Mouse (Mus musculus): ENCODE data around the gene Gm45062. TPM values are rescaled to one million over a fixed set of nuclear protein-coding genes. Genes with fewer than 3 reads are reported as not detected.
A peak's percentile ranks its signal among the peaks of the same experiment; 100 is the strongest.
"Not testable (repeated sequence)": the region's sequence is repeated elsewhere in the genome, so short reads cannot be mapped to it uniquely, and the experiment has no call there.

Gm45062 gene
- polyA plus RNA-seq, 1 experiment from 2014 or later, result 20.5 TPM

GRCm38 (mm10) chr6:8283255-8283654 lies 24.0 kb downstream of the Gm45062 start:
- H3K4me3 ChIP-seq, result no peak overlapping the region
- no peaks in the 10 kb centered on the region for H3K27me3 ChIP-seq
- no peaks in the 10 kb centered on the region for H3K9me3 ChIP-seq
- WGBS, result 93% methylated on average over 4 of the region's 4 CpGs
- no peak for ATAC-seq (ENCODE audit: low FRiP score, low read depth)
- H3K36me3 ChIP-seq, result no peaks in the 10 kb centered on the region
- no peak overlapping the region for H3K4me2 ChIP-seq (replicated peaks)
- H3K9ac ChIP-seq (replicated peaks), result no peak overlapping the region
- no peaks in the 10 kb centered on the region for H3K4me1 ChIP-seq
- H3K27ac ChIP-seq (replicated peaks), result no peak overlapping the region

- Histone ChIP-seq H3K27ac (replicated peaks) (no peak overlapping the region), H3K4me1 (no peaks in the 10 kb centered on the region), H3K27me3 (no peaks in the 10 kb centered on the region), H3K9me3 (no peaks in the 10 kb centered on the region), H3K4me2 (replicated peaks) (no peak overlapping the region), H3K9ac (replicated peaks) (no peak overlapping the region), H3K4me3 (no peak overlapping the region), H3K36me3 (no peaks in the 10 kb centered on the region)
- ATAC-seq (ENCODE audit: low FRiP score, low read depth), result no peak
- WGBS, result 92% methylated on average over 3 of the region's 3 CpGs
Measured at GRCm38 (mm10) chr6:8285401-8285960, 26.2 kb downstream of the Gm45062 start.

- Histone ChIP-seq H3K27me3 (no peaks in the 10 kb centered on the region), H3K36me3 (no peaks in the 10 kb centered on the region), H3K4me3 (no peak overlapping the region), H3K9me3 (no peaks in the 10 kb centered on the region), H3K27ac (replicated peaks) (no peak overlapping the region), H3K4me1 (no peaks in the 10 kb centered on the region), H3K4me2 (replicated peaks) (no peak overlapping the region), H3K9ac (replicated peaks) (no peak overlapping the region)
- 100% methylated on average over 3 of the region's 3 CpGs for WGBS
- no peak for ATAC-seq (ENCODE audit: low FRiP score, low read depth)
Measured at GRCm38 (mm10) chr6:8286146-8286545, 26.9 kb downstream of the Gm45062 start.

- Histone ChIP-seq H3K27ac (replicated peaks) (no peak overlapping the region), H3K4me3 (no peak overlapping the region), H3K4me1 (peaks cover 1% of the 10 kb centered on the region; the same call in 1 of the 2 replicates), H3K36me3 (no peaks in the 10 kb centered on the region), H3K9ac (replicated peaks) (no peak overlapping the region), H3K9me3 (no peaks in the 10 kb centered on the region), H3K27me3 (no peaks in the 10 kb centered on the region), H3K4me2 (replicated peaks) (no peak overlapping the region)
- no peak for ATAC-seq (ENCODE audit: low FRiP score, low read depth)
- 86% methylated on average over 4 of the region's 4 CpGs for WGBS
Measured at GRCm38 (mm10) chr6:8288755-8289580, 29.7 kb downstream of the Gm45062 start.

- Histone ChIP-seq H3K9me3 (no peaks in the 10 kb centered on the region), H3K36me3 (no peaks in the 10 kb centered on the region), H3K4me2 (replicated peaks) (no peak overlapping the region), H3K27me3 (no peaks in the 10 kb centered on the region), H3K4me3 (no peak overlapping the region), H3K27ac (replicated peaks) (no peak overlapping the region), H3K4me1 (peaks cover 6% of the 10 kb centered on the region; the same call in 1 of the 2 replicates), H3K9ac (replicated peaks) (no peak overlapping the region)
- WGBS, result 64% methylated on average over 4 of the region's 4 CpGs
- ATAC-seq (ENCODE audit: low FRiP score, low read depth), result peak; percentile 62
Measured at GRCm38 (mm10) chr6:8294048-8294784, 35.0 kb downstream of the Gm45062 start.

GRCm38 (mm10) chr6:8299066-8299863 lies 40.0 kb downstream of the Gm45062 start:
- no peak overlapping the region for H3K4me3 ChIP-seq
- H3K27me3 ChIP-seq, result no peaks in the 10 kb centered on the region
- peaks cover 2% of the 10 kb centered on the region; the same call in 1 of the 2 replicates for H3K4me1 ChIP-seq
- 70% methylated on average over 6 of the region's 6 CpGs for WGBS
- no peak overlapping the region for H3K9ac ChIP-seq (replicated peaks)
- peak; percentile 78 for ATAC-seq (ENCODE audit: low FRiP score, low read depth)
- H3K36me3 ChIP-seq, result no peaks in the 10 kb centered on the region
- H3K27ac ChIP-seq (replicated peaks), result no peak overlapping the region
- H3K9me3 ChIP-seq, result no peaks in the 10 kb centered on the region
- no peak overlapping the region for H3K4me2 ChIP-seq (replicated peaks)

- Histone ChIP-seq H3K4me2 (replicated peaks) (no peak overlapping the region), H3K4me3 (no peak overlapping the region), H3K27me3 (no peaks in the 10 kb centered on the region), H3K9ac (replicated peaks) (no peak overlapping the region), H3K4me1 (no peaks in the 10 kb centered on the region), H3K9me3 (no peaks in the 10 kb centered on the region), H3K36me3 (no peaks in the 10 kb centered on the region), H3K27ac (replicated peaks) (no peak overlapping the region)
- ATAC-seq (ENCODE audit: low FRiP score, low read depth), result no peak
- 86% methylated on average over 6 of the region's 6 CpGs for WGBS
Measured at GRCm38 (mm10) chr6:8307878-8308775, 48.9 kb downstream of the Gm45062 start.

GRCm38 (mm10) chr6:8312554-8312953 lies 53.3 kb downstream of the Gm45062 start:
- H3K4me1 ChIP-seq, result no peaks in the 10 kb centered on the region
- no peaks in the 10 kb centered on the region for H3K27me3 ChIP-seq
- no peak overlapping the region for H3K4me2 ChIP-seq (replicated peaks)
- no peaks in the 10 kb centered on the region for H3K36me3 ChIP-seq
- H3K4me3 ChIP-seq, result no peak overlapping the region
- no peaks in the 10 kb centered on the region for H3K9me3 ChIP-seq
- ATAC-seq (ENCODE audit: low FRiP score, low read depth), result no peak
- H3K9ac ChIP-seq (replicated peaks), result no peak overlapping the region
- no peak overlapping the region for H3K27ac ChIP-seq (replicated peaks)
- 97% methylated on average over 2 of the region's 2 CpGs for WGBS

- no peaks in the 10 kb centered on the region for H3K4me1 ChIP-seq
- no peak for ATAC-seq (ENCODE audit: low FRiP score, low read depth)
- H3K9ac ChIP-seq (replicated peaks), result no peak overlapping the region
- H3K27me3 ChIP-seq, result no peaks in the 10 kb centered on the region
- H3K4me2 ChIP-seq (replicated peaks), result no peak overlapping the region
- no peak overlapping the region for H3K27ac ChIP-seq (replicated peaks)
- no peak overlapping the region for H3K4me3 ChIP-seq
- no peaks in the 10 kb centered on the region for H3K9me3 ChIP-seq
- H3K36me3 ChIP-seq, result no peaks in the 10 kb centered on the region
Measured at GRCm38 (mm10) chr6:8316201-8316600, 57.0 kb downstream of the Gm45062 start.

- Histone ChIP-seq H3K27me3 (no peaks in the 10 kb centered on the region), H3K4me1 (no peaks in the 10 kb centered on the region), H3K27ac (replicated peaks) (no peak overlapping the region), H3K36me3 (no peaks in the 10 kb centered on the region), H3K9me3 (no peaks in the 10 kb centered on the region), H3K4me2 (replicated peaks) (no peak overlapping the region), H3K9ac (replicated peaks) (no peak overlapping the region), H3K4me3 (no peak overlapping the region)
- WGBS, result 97% methylated on average over 2 of the region's 2 CpGs
- ATAC-seq (ENCODE audit: low FRiP score, low read depth), result no peak
Measured at GRCm38 (mm10) chr6:8319591-8319990, 60.3 kb downstream of the Gm45062 start.

GRCm38 (mm10) chr6:8331496-8331895 lies 72.2 kb downstream of the Gm45062 start:
- H3K4me2 ChIP-seq (replicated peaks); H3K4me3 ChIP-seq; H3K4me1 ChIP-seq; ATAC-seq (ENCODE audit: low FRiP score, low read depth); H3K36me3 ChIP-seq; H3K27ac ChIP-seq (replicated peaks); H3K9me3 ChIP-seq; H3K27me3 ChIP-seq; H3K9ac ChIP-seq (replicated peaks): not testable (repeated sequence)
- WGBS, result 91% methylated on average over 3 of the region's 3 CpGs
